Mouse (Mus musculus) layer of hippocampus, adult 9-10 months (tissue): ENCODE measurements around the gene Pafah1b3.
"Not testable (repeated sequence)": the region's sequence is repeated elsewhere in the genome, so short reads cannot be mapped to it uniquely, and the experiment has no call there.

ENCODE experiments used
- DNase-seq: peaks from one replicate; pipeline ENCODE4 v3.0.0; 2022; ENCODE audit warnings: low spot score

The Pafah1b3 gene

DNA sequence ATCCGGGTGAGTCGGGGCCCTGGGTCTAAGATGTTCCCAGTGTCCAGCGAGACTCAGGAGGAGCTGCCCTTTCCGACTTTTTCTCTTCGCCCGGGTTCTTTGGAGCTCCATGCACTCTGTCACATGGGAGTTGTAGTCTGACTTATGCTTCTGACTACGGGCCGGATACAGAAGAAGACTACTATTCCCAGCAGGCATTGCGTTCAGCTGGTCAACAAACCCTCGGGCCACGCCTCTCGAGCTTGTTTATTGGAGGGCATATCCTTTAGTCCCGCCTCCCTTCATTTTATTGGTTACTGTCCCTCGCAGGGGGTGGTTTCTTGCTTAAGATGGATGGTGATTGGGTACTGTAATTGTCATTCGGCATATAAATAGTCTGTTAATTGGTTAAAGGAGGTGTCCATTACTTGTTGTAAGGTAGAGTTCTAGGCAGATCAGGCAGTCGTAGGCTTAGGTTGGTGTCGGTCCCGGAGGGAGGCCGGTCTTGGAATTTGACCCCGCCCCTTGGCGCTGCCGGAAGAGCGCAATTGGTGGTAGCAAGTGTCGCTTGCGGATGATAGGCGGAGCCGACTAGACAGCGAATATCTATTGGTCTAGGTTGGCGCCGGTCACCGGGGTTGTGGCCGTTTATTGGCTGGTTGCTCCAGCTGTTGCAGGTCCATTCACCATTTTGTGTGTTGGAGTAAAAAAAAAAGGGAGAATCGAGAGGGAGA lies 29.9 kb downstream of the Pafah1b3 start:
- DNase-seq: peak; percentile 100

- peak; percentile 100 for DNase-seq
Measured at GRCm38 (mm10) chr7:25267301-25267750, 30.5 kb downstream of the Pafah1b3 start, which contains the start of gene Cic. TSS of gene Cic (plus strand) at chr7:25267704.

DNA sequence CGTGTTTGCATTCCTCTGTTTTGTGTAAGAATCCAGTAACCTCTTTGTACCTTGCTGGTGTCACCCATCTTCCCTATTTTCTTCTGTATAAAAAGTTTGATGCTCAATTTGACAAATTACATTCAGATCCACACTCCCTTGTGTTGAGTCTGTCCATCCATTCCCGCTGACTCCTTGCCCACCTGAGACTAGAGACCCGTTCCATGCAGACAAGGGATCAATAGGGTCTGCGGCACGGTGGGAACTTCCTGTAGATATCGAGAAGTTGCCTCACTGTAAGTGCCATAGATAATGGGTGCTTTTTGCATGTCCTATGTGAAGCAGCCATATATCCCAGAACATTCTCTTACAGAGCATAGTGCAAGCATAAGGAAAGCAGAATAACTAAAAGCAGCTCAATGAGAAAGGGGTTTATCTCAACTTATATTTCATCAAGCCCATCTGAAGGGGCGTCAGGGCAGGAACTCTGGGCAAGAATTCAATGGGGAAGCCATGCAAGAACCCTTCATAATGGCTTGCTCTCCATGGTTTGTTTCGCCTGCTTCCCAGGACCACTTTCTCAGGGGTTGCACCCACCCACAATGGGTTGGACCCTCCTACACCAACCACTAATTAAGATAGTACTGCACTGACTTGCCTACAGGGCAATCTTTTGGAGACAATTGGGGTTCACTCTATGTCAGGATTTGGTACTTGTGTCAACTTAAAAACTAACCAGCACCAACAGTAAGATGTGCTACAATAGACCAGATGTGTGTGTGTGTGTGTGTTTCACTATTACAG lies 31.4 kb downstream of the Pafah1b3 start:
- no peak for DNase-seq

DNA sequence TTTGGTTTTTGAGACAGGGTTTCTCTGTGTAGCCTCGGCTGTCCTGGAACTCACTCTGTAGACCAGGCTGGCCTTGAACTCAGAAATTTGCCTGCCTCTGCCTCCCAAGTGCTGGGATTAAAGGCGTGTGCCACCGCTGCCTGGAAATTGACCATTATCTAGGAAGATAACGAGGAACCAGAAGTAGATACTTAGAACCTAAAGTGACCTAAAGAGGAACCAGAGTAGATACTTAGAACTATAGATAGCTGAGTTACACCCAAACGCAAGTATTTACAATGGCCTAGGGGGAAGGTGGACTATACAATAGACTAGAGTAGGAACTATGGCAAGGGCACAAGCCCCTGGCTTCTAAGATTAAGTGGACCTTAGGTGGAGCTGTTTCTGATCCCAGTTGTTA lies 32.0 kb downstream of the Pafah1b3 start:
- DNase-seq: not testable (repeated sequence)

- no peak for DNase-seq
Measured at GRCm38 (mm10) chr7:25263968-25264870, 33.6 kb downstream of the Pafah1b3 start.

GRCm38 (mm10) chr7:25261896-25262295 lies 35.9 kb downstream of the Pafah1b3 start:
- no peak for DNase-seq

DNA sequence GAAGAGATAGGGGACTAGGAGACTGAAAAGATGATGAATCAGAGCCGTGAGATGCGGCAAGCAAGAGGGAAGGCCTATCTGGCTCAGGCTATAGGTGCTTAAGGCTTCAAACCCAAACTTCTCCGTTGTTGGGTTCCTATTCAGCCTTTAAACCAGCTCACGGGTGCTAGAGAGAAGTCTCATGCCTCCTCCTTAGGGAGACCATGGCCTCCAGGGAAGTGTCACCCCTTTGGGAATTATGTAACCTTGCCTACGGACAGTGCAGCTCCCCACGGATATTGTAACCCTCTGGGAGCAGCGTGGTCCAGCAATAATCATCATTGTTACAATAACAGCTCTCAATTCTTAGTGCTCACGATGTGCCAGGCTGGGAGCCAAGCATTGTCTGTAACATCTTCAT lies 46.0 kb downstream of the Pafah1b3 start:
- no peak for DNase-seq

GRCm38 (mm10) chr7:25251071-25251791 lies 46.6 kb downstream of the Pafah1b3 start:
- no peak for DNase-seq

DNA sequence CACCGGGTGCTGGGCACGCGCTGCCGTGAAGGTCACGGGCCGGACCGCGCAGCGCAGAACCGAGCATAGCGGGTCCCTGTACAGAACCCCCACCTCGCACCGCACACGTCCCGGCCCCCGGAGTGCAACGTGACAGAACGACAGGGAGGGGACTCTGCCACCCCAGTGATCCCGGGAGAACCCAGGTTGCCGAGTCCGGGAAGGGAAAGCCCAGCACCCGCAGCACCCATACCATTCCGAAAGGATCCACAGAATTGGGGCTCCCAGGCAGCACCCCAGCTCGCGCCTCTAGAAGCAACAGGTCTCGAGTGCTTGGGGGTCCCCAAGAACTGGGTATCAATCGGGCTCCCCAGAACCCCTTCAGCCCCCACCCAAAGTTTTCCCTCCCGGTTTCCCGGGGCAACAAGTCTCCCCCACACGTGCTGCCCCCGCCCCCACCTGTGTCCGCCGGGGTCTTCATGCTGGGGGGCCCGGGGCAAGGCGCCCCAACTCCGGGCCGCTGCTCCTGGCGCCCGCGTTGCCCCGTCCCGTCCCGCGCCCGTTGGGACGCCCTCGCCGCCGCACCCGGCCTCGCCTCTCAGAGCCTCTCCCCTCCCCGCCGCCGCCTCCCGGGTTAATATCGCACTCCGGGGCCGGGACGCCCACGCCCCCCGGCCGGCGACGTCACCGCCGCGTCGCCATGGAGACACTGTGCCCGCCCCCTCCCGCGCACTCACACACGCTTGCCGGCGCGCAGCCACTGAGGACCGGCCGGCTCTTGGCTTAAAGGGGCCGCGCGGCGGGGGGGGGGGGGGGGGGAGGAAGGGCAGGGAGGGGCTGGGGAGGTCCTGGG lies 47.4 kb downstream of the Pafah1b3 start, which contains the start of gene Erf:
Erf (minus strand) TSS at position 621 of the 832 bp plus-strand sequence.
- DNase-seq: peak; percentile 85

DNA sequence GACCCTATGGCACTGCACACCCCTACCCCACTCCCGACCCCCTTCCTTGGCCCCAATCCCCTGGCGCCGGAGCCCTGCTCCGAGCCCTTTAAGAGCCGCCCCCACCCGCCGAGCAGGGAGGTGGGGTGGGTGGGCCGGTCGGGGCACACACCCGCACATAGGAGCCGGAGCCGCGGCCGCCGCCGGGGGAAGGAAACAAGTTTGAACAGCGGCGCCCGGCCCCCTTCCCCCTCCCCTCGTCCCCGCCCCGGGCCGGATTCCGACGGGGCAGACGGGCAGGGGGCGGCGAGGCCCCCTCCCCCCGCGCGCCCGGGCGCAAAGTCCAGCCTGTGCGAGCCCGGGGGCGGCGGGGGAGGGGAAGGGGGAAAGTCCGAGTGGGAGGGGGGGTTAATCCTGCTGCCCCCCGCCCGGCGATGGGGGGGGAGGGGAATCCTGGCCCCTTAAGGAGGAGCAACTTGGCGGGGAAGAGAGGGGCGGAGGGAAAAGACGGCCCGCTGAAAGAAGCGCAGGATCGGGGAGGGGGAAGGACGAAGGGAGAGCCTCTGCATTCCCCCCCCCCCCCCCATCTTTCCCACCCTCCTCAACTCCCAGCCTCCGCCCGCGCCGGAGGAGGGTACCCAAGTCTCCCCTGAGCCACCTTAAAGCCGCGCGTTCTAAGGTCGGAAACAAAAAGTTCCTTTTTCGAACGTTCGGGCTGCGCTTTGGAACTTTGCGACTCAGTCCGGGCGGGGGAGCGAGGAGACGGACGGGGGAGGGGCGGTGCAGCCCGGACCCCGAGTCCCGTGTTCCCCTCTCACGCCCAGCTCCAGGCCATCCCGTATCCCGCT lies 48.3 kb downstream of the Pafah1b3 start:
- no peak for DNase-seq

DNA sequence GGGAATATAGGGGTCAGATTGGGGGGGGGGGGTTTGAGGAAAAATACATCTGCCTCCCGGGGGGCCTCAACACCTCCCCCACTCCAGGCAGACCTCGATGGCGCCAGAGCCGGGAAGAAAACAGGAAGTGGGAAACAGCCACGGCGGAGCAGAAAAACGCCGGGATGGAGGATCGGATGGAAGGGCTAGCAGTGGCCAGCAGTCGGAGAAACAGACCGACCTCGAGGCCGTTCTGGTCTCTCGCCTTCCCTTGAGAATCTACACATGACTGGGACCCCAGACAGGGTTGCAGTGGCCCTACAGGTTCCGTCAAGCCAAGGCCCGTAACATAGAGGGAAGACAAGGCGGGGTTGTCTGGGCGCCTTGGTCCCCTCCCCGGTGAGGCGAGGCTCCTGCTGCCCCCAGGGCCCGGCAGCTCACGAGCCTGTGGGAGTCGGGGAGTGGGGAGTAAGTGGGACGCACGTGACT lies 48.9 kb downstream of the Pafah1b3 start:
- DNase-seq: no peak

DNA sequence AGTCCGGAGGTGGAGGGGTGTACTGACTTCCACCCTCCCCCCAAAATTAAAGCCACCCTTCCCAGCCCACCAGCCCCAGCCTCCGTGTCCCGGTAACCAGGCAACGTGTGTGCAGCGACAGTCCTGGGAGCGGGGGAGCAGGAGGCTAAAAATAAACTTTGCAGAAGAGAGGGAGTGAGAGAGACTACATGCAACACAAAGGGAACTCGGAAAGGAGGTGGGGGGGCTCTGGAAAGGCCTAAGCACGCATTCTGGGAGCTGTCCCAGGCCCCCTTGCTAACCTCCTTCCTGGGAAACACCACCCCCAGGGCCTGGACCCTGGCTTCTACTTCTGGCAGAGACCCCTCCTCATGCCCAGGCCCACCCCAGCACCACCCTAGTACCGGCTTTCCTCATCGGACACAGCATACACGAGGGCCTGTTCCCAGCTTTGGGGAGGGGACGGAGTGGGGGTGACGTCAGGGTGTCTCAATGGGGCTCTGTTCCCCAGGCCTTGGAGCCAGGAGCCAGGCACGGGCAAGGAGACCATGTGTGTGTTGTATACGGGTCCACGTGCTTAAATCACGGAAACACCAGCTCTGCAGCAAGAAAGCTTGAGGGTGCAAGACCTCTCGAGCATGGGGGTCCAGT lies 49.7 kb downstream of the Pafah1b3 start:
- DNase-seq: no peak

GRCm38 (mm10) chr7:25247498-25247897 lies 50.3 kb downstream of the Pafah1b3 start:
- DNase-seq: no peak

DNA sequence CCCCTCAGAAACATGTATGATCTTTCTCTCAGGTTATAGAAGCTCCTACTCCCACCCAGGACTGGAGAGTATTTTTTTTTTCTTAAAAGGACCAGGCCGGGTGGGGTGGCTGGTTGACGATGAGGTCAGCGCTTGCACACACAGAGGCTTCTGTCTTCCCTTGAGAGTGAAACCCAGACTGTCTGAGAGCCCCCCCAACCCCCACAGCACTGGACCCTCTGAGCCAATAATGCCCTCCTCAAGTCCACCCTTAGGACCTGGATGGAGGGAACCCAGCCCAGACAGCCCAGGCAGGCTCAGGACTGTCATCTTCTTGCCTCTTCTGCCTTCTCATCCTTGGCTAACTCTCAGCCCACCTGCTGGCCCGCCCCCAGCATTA lies 51.0 kb downstream of the Pafah1b3 start:
- DNase-seq: no peak

DNA sequence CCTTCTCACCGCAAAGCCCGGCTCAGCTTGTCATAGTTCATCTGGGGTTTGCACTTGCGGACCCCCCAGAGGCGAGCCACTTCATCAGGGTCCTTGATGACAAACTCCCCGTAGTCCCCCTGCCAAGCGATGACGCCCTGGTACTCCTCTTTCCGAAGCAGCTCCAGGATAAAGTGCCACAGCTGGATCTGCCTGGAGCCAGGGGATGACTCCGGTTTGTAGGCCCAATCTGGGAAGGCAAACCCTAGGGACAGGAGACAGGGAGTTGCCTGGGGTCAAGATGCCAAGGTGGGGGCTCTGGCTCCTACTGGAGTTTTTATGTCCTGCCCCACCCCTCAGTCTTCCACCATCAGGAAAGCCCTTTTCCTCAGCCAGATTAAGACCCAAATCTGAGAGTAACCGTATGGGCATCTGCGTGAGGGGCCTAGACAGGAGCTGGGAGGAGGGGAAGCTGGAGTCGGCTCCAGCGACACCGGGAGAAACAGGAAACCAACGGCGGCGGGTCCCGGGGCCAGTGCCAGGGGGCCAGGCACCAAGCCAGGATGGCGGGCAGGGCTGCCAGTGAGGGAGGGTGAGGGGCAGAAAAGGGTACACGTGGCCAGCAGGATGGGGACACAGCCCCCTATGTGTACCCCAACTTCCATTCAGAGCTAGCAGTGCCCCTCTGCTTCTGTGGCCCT lies 51.6 kb downstream of the Pafah1b3 start:
- no peak for DNase-seq
